Mouse (Mus musculus): ENCODE data around the gene Slc17a7.
"Not testable (repeated sequence)": the region's sequence is repeated elsewhere in the genome, so short reads cannot be mapped to it uniquely, and the experiment has no call there.

Slc17a7 gene

DNA sequence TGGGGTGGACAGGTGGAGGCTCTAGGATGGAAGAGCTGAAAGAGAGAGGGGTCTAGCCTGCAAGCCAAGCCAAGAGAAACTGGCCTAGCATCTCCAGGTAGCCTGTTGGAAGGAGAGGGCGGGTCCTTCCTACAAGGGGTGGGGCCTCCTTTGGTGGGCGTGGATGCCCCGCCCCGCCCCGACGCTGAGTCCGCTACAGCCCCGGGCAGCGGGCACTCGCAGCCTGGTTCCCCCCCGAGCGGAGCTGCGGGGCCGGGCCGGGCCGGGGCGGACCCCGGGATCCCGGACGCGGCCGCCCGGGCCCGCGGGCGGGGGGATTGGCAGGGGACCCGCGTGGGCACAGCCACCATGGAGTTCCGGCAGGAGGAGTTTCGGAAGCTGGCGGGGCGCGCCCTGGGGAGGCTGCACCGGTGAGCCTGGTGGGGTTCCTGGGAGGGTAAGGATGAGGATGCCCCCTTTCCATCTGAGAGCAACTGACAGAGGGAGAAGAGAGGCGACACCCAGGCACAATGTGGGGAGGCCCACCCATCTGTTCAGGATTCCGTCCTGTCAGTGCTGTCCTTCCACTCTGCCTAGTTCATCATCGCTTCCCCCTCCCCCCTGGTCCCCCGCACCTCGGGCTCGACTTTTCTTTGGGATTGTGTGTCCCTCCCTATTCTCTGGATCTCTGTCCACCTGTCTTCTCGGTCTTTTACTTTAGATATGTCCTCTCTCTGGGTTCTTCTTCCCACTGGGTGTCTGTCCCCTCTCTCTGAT is at the start of gene Slc17a7:
TSS of gene Slc17a7 (plus strand) at position 215 of the 756 bp plus-strand sequence.
- DNase-seq, result peak; percentile 47

DNA sequence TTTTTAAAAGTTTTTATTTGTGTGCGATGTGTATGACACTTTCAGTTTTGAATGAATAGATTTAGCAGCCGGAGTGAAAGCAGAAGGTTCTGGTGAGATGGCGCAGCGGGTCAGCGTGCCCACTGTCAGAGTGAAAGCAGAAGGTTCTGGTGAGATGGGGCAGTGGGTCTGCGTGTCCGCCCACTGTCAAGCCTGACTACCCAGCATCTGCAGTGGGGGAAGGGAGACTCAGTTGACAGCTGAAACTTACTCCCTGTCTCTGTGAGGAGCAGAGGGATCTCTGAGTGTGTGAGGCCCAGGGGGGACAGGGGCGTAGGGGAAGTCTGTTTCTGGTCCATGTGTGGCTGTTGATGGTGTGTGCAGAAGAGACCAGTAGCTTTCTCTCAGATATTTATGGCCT is 46.2 kb upstream of the Slc17a7 start:
- DNase-seq, result no peak

DNA sequence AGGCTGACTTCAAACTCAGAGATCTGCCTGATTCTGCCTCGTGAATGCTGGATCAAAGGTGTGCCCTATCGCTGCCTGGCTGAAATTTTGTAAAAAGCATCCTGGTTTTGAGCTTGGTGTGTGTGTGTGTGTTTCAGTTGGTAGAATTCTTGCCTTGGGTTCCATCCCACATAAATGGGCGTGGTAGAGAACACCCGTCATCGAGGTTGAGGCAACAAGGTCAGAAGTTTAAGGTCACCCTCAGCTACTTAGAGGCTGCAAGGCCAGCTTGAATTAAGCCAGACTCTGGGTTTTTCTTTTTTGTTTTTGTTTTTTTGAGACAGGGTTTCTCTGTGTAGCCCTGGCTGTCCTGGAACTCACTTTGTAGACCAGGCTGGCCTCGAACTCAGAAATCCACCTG is 45.4 kb upstream of the Slc17a7 start:
- no peak for DNase-seq

DNA sequence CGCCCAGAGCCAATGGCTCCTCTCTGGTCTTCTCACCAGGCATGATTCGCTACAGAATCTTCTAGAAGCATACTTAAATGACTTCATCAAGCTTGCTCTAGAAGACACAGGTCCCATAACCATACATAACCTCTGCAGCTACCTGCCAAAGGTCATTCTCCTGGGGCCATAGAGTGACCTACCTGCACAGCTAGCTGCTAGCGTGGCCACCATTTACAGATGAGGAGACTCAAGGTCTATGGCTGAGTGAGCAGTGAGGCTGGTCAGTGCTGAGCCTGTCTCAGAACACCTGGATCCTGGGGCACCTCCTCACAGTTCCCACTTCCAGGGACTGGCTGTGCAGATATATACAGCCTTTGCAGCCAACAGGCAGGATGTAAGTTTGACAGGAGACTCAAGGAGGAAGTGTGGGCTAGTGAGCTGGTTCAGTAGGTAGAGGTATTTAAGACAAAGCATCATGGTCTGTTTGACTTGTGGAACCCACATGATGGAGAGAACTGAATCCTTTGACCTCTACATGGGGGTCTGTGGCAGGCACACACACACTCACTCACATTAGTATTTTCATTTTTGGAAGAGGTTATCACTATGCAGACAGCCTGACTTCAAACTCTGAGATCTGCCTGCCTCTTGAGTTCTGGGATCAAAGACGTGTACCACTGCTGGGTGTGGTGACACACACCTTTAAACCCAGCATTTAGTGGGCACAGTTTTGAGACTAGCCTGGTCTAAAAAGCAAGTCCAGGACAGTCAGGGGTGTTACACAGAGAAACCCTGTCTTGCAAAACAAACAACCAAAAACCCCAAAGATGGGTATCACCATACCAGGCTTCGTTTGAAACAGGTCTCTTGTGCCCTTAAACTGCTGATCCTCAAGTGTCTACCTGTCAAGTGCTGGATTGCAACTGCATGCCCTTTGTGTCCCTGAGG is 43.7 kb upstream of the Slc17a7 start:
- no peak for DNase-seq

DNA sequence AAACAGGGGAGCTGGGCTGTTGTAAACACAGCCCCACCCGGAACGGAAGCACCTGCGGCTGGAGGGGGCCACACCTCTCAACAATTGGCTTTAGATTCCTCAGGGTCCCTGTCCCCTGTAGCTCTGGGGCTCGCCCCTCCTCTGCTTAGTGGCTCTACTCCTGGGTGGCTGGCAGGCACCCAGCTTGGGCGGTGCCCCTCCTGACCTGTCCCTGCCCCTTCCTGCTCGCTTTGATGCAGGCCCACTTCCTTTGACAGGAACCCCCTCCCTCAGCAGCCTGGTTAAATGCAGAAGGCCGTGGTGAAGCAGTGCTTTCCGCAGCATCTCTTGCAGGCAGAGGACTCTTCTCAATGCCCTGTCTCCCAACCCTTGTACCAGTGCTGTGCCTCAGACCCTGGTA is 42.3 kb upstream of the Slc17a7 start:
- peak; percentile 86 for DNase-seq

DNA sequence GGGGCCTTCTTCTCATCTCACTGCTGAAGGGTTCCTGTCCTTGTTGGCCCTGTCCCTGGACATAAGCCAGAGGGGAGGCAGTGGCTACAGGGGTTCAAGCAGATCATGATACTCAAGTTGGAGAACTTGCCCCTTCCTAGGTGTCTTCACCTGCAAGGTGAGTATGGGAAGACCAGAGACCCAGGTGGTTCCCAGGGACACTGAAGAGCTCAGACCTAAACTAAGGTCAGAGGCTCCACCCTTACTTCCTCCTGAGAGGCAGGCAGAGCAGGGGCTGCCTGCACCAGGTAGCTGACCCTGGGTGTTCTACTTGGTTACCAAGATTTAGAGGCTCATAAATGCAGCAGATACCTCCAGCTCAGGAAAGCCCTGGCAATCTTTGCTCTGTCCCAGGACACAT is 41.8 kb upstream of the Slc17a7 start:
- DNase-seq, result no peak

DNA sequence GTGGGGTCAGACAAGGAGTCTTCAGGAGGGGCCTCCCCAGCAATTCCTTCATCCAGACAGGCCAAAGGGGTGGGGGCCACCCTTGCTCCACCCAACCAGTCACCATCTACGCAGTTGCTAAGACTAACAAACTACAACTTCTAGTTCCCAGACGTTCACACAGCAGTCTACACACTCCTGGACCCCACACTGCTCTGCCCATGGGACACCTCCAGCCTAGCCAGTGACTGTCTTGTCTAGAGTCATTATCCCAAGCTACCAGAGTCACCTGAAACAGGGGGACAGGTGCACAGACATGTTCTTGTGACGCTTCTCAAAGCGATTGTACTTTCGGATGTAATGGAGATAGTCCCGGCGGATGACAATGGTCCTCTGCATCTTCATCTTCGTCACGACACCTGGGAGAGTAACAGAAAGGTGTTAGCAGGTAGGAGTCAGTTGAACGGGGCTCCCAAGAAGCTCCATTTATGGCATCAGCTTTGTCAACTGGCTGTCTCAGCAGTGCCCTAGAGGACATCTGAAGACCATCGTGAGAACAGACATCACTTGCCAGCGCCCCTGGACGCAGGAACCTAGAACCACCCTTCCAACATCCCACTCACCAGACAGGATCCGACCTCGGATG is 41.1 kb upstream of the Slc17a7 start:
- no peak for DNase-seq

DNA sequence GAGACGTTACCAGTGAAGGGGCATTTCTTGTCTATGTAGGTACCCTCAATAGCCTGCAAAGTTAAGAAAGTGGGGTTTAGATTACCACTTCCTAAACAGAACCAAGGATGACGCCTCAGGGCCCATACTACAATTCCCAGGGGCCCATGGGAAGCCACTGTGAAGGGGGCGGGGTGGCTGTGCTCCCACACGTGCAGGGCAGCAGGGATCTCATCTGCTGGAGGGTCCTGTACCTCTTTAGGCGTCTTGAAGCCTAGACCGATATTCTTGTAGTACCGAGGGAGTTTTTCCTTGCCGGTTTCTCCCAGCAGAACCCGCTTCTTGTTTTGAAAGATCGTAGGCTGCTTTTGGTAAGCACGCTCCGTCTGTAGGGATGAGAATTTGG is 40.6 kb upstream of the Slc17a7 start:
- peak; percentile 57 for DNase-seq

DNA sequence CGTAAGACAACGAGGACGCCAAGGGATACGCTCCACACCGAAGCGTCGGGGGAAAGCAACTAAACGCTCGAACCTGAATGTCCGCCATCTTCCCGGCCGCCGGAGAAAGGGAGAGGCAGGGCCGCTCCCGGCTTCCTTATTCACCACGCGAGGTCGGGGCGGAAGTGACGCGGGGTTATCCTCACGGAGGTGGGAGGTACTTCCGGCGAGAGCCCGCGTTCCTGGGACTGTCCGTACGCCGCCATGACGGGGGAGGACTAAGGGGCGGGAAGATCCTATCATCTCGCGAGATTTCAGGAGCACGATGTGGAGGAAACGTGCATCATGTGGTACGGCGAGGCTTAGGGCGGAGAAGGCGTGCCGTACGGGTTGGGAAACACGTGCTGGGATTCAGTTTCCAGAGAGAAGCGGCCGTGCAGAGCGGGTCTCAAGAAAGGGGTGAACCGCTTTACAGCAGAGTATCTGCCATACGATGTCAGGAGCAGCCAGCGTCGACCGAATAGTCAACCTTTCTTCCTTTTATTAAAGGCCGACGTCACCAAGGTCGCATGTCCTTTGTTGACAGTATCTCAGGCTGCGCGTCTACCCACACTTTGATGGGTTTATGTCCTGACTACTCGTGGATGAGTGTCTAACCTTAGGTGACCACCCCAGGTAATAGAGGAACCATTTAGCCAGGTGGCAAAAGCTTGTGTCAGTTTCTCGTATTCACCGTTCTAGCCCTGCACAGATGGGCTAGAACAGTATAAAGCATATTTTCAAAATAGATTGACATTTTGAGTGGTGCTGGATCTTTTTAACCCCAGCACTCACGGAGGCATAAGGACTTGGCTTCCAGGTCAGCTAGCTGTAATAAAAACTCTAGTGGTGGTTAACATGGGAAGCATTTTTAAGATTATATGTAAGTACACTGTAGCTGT is 39.3 kb upstream of the Slc17a7 start, which contains the start of gene Rps11:
TSS of gene Rps11 (minus strand) at position 216 of the 920 bp plus-strand sequence.
- peak; percentile 100 for DNase-seq

DNA sequence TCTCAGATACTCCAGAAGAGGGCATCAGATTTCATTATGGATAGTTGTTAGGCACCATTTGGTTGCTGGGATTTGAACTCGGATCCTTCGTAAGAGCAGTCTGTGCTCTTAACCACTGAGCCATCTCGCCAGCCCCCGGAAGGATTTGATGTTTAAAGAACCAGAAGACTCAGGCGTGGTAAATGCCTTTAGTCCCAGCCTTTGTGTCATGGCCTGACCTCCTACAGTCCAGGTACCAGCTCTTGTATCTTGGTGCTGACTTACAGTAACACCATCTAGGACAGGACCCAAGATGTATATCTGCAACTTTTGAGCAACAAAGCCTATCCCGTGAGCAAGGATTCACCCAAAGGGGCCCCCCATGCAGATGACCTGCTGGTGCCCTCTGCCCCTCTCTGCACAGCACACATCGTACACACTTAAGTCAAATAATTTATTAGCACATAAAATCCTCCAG is 38.6 kb upstream of the Slc17a7 start:
- DNase-seq, result peak; percentile 50

DNA sequence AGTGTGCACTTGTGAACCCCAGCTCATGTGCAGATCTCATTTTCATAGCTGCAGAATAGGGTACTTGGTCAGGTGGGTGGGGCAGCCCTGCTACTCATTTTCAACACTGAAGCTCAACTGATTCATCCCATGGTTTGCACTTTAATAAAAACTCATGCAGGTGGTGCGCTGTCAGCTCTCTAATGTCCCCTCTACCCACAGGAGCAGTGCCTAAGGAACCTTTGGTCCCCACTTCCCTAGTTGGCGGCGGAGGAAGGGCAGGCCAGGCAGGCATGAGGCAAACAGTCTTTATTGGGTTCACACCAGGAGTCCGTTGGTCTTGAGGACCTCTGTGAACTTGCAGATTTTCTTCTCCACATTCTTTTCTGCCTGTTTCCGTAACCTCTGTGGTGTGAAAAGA is 38.1 kb upstream of the Slc17a7 start:
- DNase-seq, result not testable (repeated sequence)

DNA sequence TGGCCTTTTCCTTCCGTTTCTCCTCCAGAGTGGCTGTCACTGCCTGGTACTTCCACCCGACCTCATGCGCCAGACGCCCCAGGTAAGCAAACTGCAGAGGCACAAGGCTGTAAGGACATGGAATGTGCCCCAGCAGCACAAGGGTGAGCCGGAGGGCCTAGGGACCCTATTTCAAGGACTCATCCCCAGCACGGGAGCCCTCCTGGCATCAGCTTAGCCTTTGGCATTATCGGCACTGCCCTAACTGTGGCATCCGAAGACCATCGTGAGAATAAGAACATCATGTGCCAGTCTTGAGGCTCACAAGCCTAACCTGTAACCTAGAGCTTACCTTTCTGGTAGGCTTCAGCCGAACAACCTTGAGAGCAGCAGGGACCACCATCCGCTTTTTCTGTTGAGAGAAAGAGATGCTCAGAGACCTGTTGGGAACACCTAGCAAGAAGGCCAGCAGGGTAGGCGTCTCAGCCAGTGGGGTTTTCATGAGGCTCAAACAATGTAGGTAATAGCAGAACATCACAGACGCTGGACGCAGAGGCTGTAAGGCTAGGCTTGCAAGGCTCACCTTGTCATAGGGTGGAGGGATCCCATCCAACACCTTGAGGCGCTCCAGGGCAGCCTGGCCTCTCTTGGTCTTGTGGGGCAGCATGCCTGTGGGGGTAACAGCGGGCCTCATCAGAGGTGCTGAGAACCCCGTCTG is 37.5 kb upstream of the Slc17a7 start:
- DNase-seq, result no peak

DNA sequence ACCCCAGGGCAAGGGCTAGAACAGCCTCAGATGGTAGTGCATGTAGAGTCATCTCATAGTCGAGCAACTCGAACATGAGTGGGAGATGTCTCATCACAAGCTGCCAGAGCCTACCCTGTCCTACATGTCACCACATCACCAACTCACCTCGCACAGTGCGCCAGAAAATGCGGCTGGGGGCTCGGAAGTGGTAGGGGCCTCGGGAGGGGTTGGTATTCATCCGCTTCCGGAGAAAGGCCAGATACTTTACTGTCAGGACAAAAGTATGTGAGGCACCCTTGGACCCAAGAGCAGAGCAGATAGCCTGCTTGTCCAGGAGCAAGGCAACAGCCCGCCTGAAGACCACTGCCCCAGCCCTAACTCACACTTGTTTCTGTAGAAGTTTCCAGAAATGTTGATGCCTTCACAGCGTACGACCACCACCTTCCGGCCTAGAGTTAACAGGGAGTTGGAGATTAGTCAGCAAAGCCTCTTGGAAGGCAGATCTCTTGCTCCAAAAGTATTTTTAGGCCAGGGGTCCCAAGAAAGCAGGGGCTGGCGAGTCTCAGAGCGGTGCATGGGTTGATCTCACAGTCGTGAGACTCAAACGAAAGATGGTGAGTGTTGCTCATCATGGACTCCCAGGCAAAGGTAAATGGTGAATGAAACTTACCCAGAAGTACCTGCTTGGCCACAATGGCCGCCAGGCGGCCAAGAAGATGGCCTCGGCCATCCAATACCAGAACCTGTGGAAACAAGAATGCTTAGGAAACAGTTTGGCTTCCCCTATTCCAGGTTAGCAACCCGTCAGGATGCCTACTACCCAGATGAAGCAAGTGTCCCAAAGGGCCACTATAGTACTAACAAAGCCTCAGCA is 36.7 kb upstream of the Slc17a7 start:
- no peak for DNase-seq

DNA sequence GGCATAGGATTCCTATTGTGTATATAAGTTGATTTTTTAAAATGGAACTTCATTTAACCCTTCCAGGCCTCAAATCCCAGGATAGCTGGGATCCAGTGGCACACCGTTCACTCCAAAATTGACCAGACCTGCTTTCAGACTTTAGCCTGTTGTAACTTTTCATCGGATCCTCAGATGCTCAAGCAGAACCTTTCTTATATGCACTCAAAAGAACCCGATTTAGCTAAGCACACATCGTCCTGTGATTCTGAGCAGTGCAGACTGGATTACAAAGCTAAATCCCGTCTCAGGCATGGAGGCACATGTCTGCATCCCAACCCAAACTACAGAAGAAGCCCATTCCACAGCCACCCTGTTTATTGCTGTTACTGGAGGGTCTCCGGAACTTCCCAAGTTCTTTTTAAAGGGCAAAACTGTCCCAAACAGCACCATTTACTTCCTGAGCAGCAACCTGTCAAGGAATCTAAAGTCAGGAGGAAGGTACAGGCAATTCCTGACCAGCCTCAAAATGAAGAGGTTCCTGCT is 36.0 kb upstream of the Slc17a7 start:
- DNase-seq, result no peak

DNA sequence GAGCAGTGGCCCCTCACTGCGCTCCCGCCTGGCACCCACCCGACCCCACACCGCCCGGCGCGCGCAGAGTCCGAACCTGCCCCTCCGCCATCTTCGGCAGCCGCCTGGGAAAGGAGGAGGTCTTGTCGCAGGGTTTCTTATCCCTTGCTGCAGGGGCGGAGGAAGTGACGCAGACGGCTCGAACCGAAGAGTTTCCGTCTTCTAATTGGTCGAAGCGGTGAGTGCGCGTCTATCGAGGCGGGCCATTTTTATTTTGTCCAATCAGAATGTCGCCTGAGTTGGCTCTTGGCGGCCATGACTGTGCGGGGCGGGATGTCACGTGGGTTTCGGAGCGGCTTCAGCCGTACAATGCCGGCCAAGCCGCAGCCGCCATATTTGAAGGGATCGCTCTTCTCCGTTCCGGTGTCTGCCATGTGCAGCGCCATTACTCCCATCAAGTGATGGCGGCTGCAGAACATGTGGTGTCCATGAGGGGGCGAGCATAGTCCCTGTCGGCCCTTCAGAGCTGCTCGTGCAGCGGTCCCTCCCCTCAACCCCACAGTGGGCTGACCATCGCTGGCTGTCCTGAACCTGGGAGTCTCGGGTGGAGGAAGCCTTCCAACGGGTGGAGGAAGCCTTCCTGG is 35.0 kb upstream of the Slc17a7 start, which contains the start of gene Rpl13a:
TSS of gene Rpl13a (minus strand) at position 138 of the 623 bp plus-strand sequence.
- peak; percentile 100 for DNase-seq

DNA sequence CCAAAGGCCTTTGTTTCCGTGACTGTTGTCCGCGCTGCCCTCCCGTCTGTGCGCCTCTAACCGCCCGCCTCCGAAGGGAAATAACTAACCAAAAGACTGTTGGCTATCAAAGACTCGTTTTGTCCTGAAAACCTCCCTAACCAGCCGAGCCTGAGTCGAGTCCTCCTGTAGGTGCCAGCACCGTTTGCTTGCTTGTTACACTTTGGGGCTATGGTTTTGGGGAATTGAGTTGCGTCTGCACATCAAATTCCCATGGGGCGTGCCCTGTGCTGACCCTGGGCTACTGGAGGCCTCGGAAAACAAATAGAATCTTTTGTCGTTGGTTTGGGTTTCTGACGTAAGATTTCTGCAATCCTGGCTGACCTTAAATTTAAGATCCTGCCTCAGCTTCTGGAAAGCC is 34.4 kb upstream of the Slc17a7 start:
- DNase-seq, result peak; percentile 36

DNA sequence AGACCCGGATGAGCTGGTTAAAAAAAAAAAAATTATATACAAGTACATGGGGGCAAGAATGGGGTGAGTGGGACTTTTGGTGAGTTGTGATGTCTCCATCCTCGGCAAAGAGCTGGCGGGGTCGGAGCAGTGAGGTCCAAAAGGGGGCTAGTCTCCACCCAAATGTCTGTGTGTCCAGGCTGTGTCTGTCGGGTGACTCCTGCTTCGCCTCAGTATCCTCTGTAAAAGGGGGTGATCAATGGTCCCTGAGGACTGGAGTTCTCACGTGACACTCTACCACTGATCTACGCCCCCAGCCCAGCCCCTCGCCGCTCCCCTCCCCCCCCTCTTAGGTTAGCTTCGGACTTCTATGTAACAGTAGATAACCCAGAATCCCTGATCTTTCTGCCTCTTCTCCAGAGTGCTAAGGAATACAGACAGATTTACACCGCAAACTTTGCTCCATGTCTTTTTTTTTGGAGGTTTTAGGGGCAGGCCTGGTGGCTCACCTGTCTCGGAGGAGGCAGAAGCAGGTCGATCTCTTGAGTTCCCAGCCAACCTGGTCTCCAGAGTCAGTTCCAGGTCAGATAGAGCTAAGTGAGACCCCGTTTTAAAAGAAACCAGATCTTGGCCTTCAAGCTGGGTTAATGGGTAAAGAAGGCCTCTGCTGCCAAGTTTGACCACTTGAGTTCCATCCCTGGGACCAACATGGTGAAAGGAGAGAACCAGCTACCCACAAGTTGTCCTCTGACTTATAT is 33.8 kb upstream of the Slc17a7 start:
- no peak for DNase-seq

DNA sequence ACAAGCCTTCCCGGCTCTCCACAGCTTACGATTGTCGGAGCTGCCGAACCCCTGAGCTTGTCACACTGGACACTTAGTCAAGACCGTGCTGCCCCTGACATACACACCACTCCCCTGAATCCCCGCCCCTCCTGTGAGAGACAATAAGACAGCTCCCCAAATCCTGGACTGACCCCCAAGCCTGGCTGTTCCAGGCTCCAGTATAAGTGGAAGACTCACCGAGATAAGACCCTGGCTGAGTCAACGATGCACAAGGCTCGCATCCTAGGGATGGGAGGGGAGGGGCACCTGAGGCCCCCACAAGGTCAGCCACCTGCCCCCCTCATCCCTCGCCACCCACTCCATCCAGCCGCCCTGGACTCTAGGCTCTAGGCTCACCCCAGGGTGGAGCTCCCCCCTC is 31.9 kb upstream of the Slc17a7 start:
- no peak for DNase-seq
